Mouse (Mus musculus) spleen, postnatal 10 days (tissue): ENCODE measurements around the gene Pheta1.
"Not testable (repeated sequence)": the region's sequence is repeated elsewhere in the genome, so short reads cannot be mapped to it uniquely, and the experiment has no call there.

Source experiments
- DNase-seq, 2 experiments: peaks; one replicate each; pipeline ENCODE4 v3.0.0; 2021 to 2022; ENCODE audit warnings: low spot score in 2 of 2

Pheta1 gene

GRCm38 (mm10) chr5:121843138-121843905 is 5.5 kb upstream of the Pheta1 start:
- DNase-seq, result peak; percentile 46 to 61

- DNase-seq, result no peak
Measured at GRCm38 (mm10) chr5:121845361-121845760, 3.4 kb upstream of the Pheta1 start.

GRCm38 (mm10) chr5:121846322-121846721 is 2.5 kb upstream of the Pheta1 start:
- DNase-seq, result no peak

DNA sequence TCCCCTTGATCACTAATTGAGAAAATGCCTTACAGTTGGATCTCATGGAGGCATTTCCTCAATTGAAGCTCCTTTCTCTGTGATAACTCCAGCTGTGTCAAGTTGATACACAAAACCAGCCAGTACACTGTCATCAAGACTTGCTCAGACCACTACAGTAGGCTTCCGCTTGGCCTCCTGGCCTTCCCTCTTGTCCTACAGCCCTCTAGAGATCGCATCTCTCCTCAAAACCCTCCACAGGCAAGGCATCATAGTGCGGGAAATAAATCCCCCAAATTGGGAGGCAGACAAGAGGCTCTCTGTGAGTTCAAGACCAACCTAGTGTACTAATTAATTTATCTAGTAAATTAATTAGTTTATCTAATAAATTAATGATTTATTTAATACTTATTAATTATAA is 1.5 kb upstream of the Pheta1 start:
- not testable (repeated sequence) for DNase-seq

DNA sequence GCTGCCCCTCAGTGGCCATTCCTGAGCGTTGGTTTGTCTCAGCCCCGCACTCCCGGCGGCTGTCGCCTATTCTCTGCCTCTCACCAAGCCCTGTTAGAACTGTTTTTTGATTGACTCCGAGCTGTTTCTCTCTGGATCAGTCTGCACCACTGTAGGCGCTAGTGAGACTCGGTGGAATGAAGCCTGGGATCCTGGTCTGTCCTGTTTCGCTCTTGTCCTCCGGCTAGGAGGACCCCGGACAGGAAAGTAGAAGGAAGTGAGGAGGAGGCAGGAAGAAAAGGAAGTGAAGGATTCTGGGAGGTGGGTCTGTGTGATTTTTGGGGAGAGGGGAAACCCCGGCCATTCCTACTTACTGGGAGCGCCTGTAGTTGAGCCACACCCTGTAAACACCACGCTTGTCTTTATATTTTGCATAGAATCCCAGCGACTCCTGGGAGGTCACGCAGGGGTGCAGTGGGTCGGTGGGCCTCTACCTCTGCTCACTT is 707 bp upstream of the Pheta1 start:
- peak in 1 of 2 experiments; percentile 41 for DNase-seq

DNA sequence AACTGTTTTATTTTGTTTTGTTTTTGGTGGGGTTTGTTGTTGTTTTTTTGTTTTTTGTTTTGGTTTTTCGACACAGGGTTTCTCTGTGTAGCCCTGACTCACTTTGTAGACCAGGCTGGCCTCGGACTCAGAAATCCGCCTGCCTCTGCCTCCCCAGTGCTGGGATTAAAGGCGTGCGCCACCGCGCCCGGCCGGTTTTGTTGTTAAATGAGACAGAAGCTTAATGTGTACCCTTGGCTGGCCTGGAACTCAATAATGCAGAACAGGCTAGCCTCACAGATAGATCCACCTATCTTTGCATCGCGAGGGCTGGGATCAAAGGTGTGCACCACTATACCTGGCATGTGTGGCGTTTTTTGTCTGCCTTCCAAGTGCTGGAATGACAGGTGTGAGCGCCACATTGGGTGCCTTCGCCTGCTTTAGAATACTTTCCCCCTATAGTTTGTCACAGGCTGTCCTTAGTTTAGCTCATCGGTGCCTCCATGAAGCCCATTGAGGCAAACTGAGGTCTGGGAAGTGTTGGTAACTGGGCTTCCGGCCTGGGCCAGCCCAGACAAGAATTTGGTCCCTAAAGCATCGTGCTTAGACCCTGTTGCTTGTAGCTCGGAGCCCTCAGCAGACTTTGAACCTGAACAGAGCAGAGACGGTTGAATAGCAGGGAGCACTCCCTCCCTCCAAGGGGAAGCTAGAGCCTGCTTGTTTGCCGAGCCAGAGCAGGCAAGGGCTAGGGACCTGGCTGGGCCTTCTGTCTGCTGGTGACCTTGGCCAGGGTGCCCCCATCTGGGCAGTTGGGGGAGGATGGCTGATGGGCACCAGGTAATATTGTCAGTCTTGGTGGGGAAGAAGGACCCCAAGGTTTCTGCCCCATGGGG is 930 bp downstream of the Pheta1 start:
- DNase-seq, result no peak

GRCm38 (mm10) chr5:121853368-121854051 is 4.7 kb downstream of the Pheta1 start:
- no peak for DNase-seq

DNA sequence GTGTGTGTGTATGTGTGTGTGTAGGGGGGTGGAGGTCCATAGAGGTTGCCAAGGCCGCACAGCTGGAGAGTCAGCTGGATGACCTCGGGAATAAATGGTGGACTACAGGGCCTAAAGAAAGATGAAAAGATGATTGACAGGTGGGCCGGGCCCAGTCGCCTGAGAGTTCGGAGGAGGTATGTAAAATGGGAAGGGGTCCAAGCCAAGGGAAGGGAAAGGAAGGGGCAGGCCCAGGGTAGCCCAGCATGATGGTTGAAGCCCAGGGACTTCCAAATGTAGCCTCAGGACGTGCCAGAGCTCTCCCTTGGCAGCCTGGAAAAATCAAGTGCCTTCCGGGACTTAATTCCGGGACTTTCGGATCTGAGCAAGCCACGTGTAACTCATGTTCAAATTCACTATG is 6.0 kb downstream of the Pheta1 start:
- no peak for DNase-seq

DNA sequence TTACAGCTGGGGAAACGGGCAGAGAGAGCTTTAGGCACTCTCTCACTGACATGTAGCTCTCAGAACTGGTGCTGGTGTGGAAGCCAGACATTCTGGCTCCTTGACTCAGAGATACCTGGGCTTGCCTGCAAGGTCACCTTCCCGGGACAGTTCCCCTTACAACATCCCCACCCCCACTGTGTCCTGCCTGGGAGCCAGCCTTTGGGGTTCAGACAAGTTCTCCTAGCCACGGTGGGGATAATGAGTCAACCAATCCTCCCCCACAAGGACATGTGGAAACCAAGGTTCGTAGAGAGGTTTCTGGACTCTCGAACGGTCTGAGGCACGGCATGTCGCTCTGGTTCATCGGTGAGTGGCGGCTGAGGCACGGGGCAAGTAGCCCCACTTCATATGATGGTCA is 8.0 kb downstream of the Pheta1 start:
- DNase-seq, result no peak

DNA sequence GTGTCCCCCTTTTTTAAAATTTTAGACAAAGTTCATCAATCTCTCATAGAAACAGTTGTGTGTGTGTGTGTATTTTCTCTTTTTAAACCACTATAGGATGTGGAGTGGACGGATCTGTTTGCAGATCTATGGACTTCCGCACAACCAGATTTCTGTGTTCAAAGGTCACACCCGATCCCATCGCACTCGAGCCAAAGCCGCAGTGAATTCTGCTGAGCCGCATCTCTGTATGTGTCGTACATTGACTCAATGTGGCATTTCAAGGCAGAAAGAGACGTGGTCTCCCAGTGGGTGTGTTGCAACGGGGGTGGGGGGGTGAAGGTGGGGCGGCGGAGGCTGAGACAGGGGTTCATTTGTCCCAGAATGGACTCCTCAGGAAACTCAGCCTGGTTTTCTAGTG is 9.6 kb downstream of the Pheta1 start:
- no peak for DNase-seq

GRCm38 (mm10) chr5:121861964-121862363 is 13.2 kb downstream of the Pheta1 start:
- DNase-seq, result no peak

- DNase-seq, result no peak
Measured at GRCm38 (mm10) chr5:121864330-121864729, 15.5 kb downstream of the Pheta1 start.

- no peak for DNase-seq
Measured at GRCm38 (mm10) chr5:121867963-121868362, 19.2 kb downstream of the Pheta1 start.

GRCm38 (mm10) chr5:121870832-121871231 is 22.0 kb downstream of the Pheta1 start:
- no peak for DNase-seq

DNA sequence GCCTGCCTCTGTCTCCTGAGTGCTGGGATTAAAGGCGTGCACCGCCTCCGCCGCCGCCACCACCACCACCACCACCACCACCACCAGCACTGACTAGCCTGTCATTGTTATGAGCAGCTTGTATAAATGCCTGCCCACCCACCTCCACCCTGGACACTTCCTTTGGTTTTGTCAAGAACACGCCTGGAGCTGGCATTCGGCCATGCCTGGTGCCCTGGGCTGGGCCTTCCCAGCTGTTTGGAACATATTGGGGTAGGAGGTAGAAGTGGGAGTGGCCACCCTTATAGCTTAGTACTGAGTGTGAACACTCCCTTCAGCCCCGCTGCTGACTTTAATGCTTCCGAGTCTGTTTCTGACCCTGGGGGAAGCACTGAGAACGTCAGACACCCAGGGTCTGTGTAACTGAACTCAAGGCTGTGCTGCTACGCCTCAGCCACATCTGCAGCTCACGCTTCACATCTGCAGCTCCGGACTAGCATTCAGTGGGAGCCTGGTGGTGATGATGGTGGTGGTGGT is 22.8 kb downstream of the Pheta1 start:
- DNase-seq, result no peak

DNA sequence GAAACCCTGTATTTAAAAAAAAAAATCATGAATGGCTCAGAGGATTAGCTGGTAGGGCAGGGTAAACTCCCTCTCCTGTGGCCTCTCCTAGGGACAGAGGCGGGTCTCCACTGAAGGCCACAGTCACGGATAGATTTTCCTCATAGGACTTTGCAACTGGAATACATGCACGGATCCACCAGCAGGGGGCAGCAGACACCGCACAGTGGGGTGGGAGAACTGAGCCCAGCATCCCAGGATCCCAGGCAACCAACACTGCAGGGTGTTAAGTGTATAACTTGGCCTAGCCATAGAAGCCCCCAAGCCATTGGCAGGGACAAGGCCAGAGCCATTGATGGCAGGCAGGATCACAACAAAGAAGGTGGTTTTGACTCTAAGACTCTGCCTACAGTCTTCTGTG is 23.4 kb downstream of the Pheta1 start:
- DNase-seq, result peak; percentile 41 to 79

DNA sequence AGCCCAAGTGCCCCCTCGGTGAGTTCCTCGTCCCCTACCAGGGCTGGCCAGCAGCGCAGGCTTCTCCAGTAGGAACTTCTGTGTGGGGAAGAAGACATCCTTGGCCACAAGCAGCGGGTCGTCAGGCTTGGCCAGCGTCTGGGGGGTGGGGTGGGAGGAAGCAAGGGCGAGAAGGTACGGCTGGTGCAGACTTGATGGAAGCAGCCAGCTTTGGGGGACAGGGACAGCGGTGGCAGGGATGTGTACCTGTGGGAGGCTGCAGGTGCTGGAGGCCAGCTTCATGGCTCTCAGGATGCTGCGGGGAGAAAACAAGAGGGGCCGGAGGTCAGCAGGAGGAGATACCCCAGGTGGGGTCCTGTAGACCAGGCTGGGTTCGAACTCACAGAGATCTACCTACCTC is 26.3 kb downstream of the Pheta1 start:
- no peak for DNase-seq

DNA sequence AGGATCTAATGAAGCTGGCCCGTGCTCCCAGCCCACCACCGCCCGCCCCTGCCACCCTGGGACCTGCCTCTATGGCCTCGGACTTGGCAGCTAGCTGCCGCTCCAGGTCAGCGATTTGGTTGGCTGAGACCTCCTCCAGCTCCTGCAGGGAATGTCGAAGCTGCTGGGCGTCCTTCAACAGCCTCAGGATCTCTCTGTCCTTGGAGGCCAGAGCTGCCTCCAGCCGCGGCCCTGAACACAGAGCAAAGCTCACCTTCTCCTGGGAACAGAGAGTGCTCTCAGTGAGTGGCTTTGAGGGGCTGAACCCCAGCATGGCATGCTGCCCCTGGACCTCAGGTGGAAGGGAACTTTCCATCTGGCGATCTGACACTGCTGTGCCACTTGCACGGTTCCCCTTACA is 28.1 kb downstream of the Pheta1 start:
- DNase-seq, result no peak

- DNase-seq, result no peak
Measured at GRCm38 (mm10) chr5:121878703-121879102, 29.9 kb downstream of the Pheta1 start.

DNA sequence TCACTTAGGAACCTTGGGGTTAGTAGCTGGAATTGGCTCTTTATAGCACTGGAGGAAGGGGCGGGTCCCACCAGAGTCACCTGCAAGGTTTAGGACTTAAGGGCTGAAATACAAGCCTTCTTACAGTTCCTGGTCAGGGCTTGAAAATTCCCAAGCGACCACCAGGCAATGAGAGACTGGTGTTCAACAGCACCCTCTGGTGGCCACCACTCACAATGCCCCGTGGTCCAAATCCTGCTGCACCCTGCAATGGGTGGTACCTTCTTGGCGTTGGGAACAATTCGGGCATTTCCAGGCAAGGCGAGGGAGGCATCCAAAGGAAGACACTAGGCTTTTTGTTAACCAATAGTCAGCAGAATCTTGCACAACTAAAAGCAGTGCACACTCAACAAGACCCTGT is 30.4 kb downstream of the Pheta1 start:
- DNase-seq, result peak; percentile 42 to 65

DNA sequence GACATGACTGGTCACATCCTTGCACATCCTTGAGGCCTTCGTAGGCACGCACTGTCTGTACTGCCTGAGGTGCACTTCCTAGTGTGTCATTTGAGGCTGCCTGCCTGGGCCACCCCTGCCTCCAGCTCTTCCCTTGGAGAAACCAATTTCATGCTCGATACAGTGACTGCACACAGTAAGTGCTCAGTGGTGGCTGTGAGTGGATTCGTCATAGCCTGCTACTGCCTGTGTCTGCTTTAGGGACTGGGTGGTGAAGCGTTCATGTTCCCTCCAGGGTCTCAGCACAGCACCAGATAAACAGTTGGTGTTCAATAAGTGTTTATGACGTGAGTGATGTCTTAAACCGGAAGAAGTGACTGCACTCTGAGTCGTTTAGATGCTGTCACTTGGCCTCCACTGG is 34.6 kb downstream of the Pheta1 start:
- no peak for DNase-seq

DNA sequence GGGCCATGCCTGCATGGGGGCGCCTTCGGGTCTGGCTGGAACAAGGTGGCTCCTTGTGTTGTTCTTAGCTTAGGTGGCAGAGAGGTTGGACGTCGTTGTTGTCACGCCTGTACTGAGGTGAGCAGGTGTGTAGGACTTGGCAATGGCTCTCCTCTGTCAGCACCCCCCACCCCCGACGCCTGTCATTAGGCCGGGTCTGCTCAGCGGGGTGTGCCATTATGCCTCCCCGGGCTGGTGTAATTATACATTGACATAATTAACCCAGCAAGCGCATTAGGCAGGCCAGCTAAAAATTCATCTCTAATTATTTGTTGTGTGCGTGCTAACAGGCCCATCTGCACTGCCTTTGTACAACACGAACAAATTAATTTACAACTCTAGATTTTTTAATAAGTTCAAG is 40.6 kb downstream of the Pheta1 start:
- no peak for DNase-seq
